Mouse (Mus musculus) liver, adult 2 months (tissue): ENCODE data around the gene Acsl1.

Experiments
- CTCF ChIP-seq: fragments of 200-500 bp; IDR thresholded peaks from 2 replicates; pipeline ENCODE4 v1.5.1; 2011; ENCODE audit warnings: low read depth, low read length, control low read depth
- POLR2A ChIP-seq: fragments of 200-500 bp; IDR thresholded peaks from 2 replicates; pipeline ENCODE4 v1.6.1; 2011; ENCODE audit warnings: low read length, control low read depth; ENCODE audit not compliant: insufficient read depth; ENCODE audit errors: extremely low read depth

- TF ChIP-seq CTCF (no peak), POLR2A (no peak)
These were observed 49.8 kb downstream of the Acsl1 start for GRCm38 (mm10) chr8:46520667-46521066.
